Mouse (Mus musculus): ENCODE results near the gene Itgb5. TPM values are rescaled to one million over a fixed set of nuclear protein-coding genes. Genes with fewer than 3 reads are reported as not detected.

Gene Itgb5
- total RNA-seq, 2 experiments from 2014 or later: 25.9 to 27.8 TPM

DNA sequence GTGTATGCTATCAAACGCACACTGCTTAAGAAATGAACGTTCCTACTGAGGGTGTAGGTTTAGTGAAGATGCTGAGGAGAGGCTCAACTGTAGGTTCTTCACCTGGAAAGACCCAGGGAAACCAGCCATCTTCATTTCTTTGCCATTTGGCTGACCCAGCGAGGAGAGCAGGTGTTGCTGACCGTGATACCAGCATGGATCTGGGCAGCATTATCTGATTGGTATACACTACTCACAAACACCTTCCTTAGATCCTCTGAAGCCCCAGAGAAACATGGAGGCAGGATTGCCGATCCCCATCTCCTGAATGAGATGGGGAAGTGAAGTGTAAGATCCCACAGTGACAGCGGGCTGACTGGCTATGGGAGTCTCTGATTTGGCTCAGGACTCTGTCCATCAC lies 168.5 kb downstream of the Itgb5 start:
- no peak for DNase-seq (ENCODE audit: extremely low spot score in 1 of 2, low spot score in 2 of 2)
- intact Hi-C loops (cut with DNase I): loop anchor here (2.0 to 5.0 kb wide), 2 partner anchors 44 to 117 kb away; no protein-coding TSS in a partner anchor

Other genes with a start within 250 kb of the Itgb5 start
- 10 to 100 TPM; 27.5 to 28.1 TPM for gene Heg1, start 145.3 kb upstream of the Itgb5 start, total RNA-seq (2021)
- gene Muc13, start 35.6 kb upstream of the Itgb5 start, total RNA-seq (2021): not detected
- 10 to 100 TPM; 17.0 to 18.2 TPM for gene Umps, start 137.4 kb downstream of the Itgb5 start, total RNA-seq (2021)